Mouse (Mus musculus): ENCODE data around the gene Sdc1. TPM values are rescaled to one million over a fixed set of nuclear protein-coding genes. Genes with fewer than 3 reads are reported as not detected.
A peak's percentile ranks its signal among the peaks of the same experiment; 100 is the strongest.

The Sdc1 gene
- total and polyA plus RNA-seq, 3 experiments, result 1.7 to 5.3 (median 2.6) TPM

- Histone ChIP-seq H3K27ac (ENCODE audit: insufficient read depth, low read depth) (no peak overlapping the region), H3K27me3 (replicated peaks) (no peaks in the 10 kb centered on the region), H3K4me3 (replicated peaks in 1 of 3; ENCODE audit: low read depth in 2 of 3, low read length in 2 of 3, poor library complexity in 1 of 3) (no peak overlapping the region), H3K36me3 (replicated peaks in 1 of 2; ENCODE audit: control insufficient read depth in 1 of 2, insufficient read depth in 1 of 2, low read length in 1 of 2) (no peaks in the 10 kb centered on the region), H3K4me1 (ENCODE audit: control insufficient read depth in 1 of 2, insufficient read depth in 2 of 2) (peaks cover 11 to 47% of the 10 kb centered on the region in 2 experiments), H3K9me3 (replicated peaks; ENCODE audit: low read length) (no peaks in the 10 kb centered on the region), H3K79me2 (replicated peaks; ENCODE audit: control insufficient read depth, extremely low read depth, insufficient read depth, poor library complexity, severe bottlenecking) (no peaks in the 10 kb centered on the region), H3K9ac (ENCODE audit: insufficient read depth, low read depth) (no peak overlapping the region), H3K4me2 (ENCODE audit: insufficient read depth, low read depth, poor library complexity, severe bottlenecking) (no peak overlapping the region)
- TF ChIP-seq KAT2A (IDR thresholded peaks at IDR 0.05; ENCODE audit: insufficient replicate concordance, low read length), result no peak
- no peak for TF ChIP-seq RAD21 (IDR thresholded peaks at IDR 0.05; ENCODE audit: low read depth, low read length)
- TF ChIP-seq EP300 (IDR thresholded peaks at IDR 0.05; ENCODE audit: low read length), result peak; percentile 61
- TF ChIP-seq ETS1 (conservative IDR thresholded peaks at IDR 0.05; ENCODE audit: low read depth, low read length), result peak; percentile 23; the same call in 1 of the 2 replicates
- no peak for TF ChIP-seq IRF4 (IDR thresholded peaks at IDR 0.05; ENCODE audit: low read depth, low read length)
- TF ChIP-seq USF2 (conservative IDR thresholded peaks at IDR 0.05; ENCODE audit: low read depth, low read length), result no peak
- no peak for TF ChIP-seq BHLHE40 (IDR thresholded peaks at IDR 0.05; ENCODE audit: low read depth, low read length)
- TF ChIP-seq TCF12 (IDR thresholded peaks at IDR 0.05; ENCODE audit: low read depth, low read length), result 0 out of 2 replicates have a peak, but pooled peaks have one; percentile 20
- no peak for TF ChIP-seq SMC3 (IDR thresholded peaks at IDR 0.05; ENCODE audit: low read depth, low read length)
- TF ChIP-seq ELF1 (IDR thresholded peaks at IDR 0.05; ENCODE audit: low read depth, low read length), result no peak
- no peak for TF ChIP-seq SIN3A (IDR thresholded peaks at IDR 0.05; ENCODE audit: low read length)
- TF ChIP-seq JUND (conservative IDR thresholded peaks at IDR 0.05; ENCODE audit: low read depth, low read length), result peak; percentile 68; the same call in 1 of the 2 replicates
- peak; percentile 73; the same call in 1 of the 2 replicates for TF ChIP-seq JUN (IDR thresholded peaks at IDR 0.05; ENCODE audit: insufficient read depth, low read depth, low read length)
- DNase-seq (ENCODE audit: extremely low read depth), result peak; percentile 33
- dilution Hi-C loops (cut with MboI; ENCODE audit: extremely low pct_ligation_motif_present, extremely low pct_unique_long_range_greater_than_20kb, low sequenced_read_pairs) (no loop called here), in situ Hi-C loops (cut with MboI; ENCODE audit: low pct_ligation_motif_present, low pct_unique_long_range_greater_than_20kb, low sequenced_read_pairs) (loop anchor here (5.0 kb wide), 1 partner anchor 45 kb away; no protein-coding TSS in a partner anchor)
Measured at GRCm38 (mm10) chr12:8827014-8827715, 56.0 kb downstream of the Sdc1 start.

DNA sequence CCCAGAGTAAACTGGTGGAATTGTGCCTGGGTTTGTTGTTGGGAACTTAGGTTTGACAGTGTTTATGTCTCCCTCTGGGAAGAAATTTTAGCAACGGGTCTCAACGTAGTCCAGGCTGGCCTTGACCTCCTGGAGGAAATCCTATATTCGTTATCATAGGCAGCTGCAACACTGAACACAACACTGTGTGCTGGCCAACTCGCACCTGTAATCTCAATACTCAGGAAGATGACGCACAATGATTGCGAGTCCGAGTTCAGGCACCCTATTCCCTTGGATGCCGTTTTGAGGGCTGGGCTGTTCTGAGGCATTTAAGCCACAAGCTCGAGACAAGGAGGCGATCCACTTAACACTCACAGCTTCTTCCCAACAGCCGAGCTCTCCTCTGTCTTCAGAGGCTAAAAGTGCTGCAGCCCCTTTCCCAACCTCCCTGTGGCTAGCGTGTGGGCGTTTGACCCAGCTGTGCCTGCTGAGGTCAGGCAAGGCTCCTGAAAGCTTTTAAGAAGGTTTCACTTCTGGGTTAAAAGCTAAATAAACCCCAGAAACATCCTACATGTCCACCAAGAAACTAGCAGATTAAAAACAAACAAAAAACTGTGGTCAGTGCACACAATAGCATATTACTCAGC, 58.0 kb downstream of the Sdc1 start:
- TF ChIP-seq POLR2A (IDR thresholded peaks at IDR 0.05; ENCODE audit: low read depth, low read length) (no peak), TCF12 (IDR thresholded peaks at IDR 0.05; ENCODE audit: low read depth, low read length) (0 out of 2 replicates have a peak, but pooled peaks have one; percentile 49)
- no peak for DNase-seq (ENCODE audit: extremely low read depth)
- Histone ChIP-seq H3K9ac (ENCODE audit: insufficient read depth, low read depth) (no peak overlapping the region), H3K4me2 (ENCODE audit: insufficient read depth, low read depth, poor library complexity, severe bottlenecking) (peak overlapping the region; percentile 48; the same call in 1 of the 2 replicates), H3K27me3 (replicated peaks) (no peaks in the 10 kb centered on the region), H3K79me2 (replicated peaks; ENCODE audit: control insufficient read depth, extremely low read depth, insufficient read depth, poor library complexity, severe bottlenecking) (no peaks in the 10 kb centered on the region), H3K4me3 (replicated peaks in 1 of 3; ENCODE audit: low read depth in 2 of 3, low read length in 2 of 3, poor library complexity in 1 of 3) (no peak overlapping the region), H3K9me3 (replicated peaks; ENCODE audit: low read length) (no peaks in the 10 kb centered on the region), H3K4me1 (ENCODE audit: control insufficient read depth in 1 of 2, insufficient read depth in 2 of 2) (peaks cover 6 to 37% of the 10 kb centered on the region in 2 experiments), H3K36me3 (replicated peaks in 1 of 2; ENCODE audit: control insufficient read depth in 1 of 2, insufficient read depth in 1 of 2, low read length in 1 of 2) (no peaks in the 10 kb centered on the region), H3K27ac (ENCODE audit: insufficient read depth, low read depth) (no peak overlapping the region)
- dilution Hi-C loops (cut with MboI; ENCODE audit: extremely low pct_ligation_motif_present, extremely low pct_unique_long_range_greater_than_20kb, low sequenced_read_pairs), result no loop called here
- in situ Hi-C loops (cut with MboI; ENCODE audit: low pct_ligation_motif_present, low pct_unique_long_range_greater_than_20kb, low sequenced_read_pairs), result loop anchor here (5.0 kb wide), 1 partner anchor 47 kb away; no protein-coding TSS in a partner anchor

Measured in CH12.LX (cell line).